Mouse (Mus musculus) cerebellum, adult (tissue): ENCODE measurements around the gene Epha3.

Experiments used
- ATAC-seq: cut with Nextera tagmentation; 2 replicates; pipeline ENCODE4 v1.9.2; 2017; ENCODE audit warnings: mild to moderate bottlenecking, moderate library complexity, mixed read lengths; ENCODE audit not compliant: insufficient number of reproducible peaks, low FRiP score, low TSS enrichment

Epha3 gene

DNA sequence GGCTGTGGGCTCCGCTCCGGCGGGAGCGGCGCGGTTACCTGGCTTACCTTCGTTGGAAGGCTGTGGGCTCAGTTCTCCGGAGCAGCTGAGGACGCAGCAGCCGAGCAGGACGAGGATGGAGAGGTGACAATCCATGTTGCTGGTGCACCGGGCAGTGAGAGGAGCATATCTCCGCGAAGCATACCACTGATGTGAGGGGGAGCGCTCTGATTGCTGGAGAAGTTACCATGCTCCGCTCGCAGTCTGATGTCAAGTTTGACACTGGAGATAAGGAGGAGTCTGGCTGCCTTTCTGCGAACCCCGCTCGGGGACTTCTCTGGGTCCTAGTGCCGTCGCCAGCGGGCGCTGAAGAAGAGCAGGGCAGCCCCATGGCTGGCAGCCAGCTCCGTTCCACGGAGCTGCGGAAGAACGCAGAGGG, at the start of gene Epha3:
Epha3 (minus strand) TSS at position 263 of the 418 bp plus-strand sequence.
- ATAC-seq: peak; percentile 94

DNA sequence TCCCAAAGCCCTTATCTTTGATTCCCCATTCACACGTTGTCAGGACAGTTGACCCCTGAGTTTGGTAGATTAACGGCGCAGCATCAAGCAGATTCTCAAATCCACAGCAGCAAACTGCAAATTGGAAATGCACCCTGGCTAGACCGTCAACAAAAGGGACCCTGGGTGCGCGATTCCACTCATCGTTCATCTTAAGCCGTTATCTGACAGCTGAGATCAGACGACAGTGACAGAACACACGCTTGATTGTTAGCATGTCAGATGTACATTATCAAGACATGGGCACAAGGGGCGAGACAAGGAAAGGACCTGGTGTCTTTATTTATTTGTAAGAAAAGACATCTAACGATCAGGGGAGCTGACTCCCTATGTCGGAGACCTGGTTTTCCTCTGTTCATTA, 39.5 kb upstream of the Epha3 start:
- no peak for ATAC-seq

DNA sequence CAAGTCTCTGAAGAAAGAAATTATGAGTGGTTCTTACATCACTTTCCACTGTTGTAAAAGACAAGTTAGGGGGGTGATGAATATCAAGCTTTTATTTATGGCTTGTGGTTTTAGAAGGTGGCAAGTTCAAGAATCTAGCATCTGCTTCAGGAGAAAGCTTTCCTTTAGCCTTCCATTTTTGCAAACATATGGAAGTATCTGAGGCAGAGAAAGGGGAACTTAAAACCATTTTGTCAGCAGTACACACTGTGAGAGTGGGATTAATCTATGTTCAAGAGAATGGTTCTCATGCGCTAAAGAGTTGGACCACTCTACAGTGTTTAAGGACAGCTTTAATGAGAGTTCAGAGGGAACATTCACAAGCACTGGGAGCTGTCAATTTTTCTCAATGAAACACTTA, 17.2 kb upstream of the Epha3 start:
- no peak for ATAC-seq

DNA sequence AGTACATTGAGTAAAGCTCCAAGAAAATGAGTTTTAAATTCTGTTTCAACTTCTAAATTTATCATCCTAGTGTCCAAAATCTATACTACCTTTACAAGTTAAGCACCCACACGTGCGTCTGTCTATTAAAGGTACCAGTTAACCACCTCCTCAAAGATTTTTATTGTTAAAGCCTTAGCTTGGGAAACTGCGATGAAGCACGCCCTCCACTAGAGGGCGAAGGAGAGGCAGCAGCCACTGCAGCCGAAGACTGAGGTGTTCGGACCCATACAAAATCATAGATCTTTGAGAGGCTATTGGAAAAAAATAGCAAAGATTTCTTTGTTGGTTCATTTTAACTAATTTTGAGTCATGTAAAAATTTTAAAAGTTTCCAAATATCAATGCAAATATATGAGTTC, 8.3 kb upstream of the Epha3 start:
- ATAC-seq: peak; percentile 70; the same call in 1 of the 2 replicates

DNA sequence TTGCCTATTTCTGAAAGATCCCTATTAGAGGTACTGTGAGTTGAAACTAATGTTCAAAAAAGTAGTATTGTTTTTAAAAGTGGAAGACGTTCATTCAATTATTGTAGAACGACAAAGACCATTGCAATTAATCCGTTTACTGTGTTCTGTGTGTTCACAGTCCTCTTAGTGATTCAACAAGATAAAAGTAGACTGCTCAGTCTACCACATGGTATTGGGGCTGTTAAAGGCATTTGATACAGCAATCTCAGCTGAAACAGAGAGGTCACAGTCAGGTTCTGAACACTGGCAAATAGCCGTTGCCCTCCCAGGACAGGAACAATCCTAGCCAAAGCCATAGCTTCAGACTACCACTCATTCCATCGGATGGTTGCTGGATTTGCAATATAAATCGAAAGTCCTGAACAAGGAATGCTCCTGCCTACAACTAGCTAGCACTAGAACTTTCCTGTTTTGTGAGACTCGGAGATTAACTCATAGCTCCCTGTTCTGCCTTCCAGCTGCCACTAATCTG, 545 bp upstream of the Epha3 start:
- peak; percentile 8; the same call in 1 of the 2 replicates for ATAC-seq

DNA sequence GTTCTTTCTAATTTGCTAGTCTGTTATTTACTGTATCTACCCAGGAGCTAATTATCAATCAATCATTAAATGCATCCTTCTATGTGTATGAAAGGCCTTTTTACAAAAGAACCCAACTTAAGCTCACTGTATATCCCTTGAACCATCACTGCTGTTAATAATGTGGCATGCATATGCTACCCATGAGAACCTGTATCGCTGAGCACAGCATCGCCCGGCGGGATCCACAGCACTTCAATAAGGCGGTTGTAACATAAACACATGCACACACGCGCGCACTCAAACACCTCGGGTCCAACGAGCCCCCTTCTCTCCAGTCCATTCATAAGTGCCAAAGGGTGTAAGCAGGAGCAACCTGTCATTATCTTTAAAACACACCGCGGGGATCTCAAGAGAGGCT, 794 bp downstream of the Epha3 start:
- ATAC-seq: peak; percentile 64

DNA sequence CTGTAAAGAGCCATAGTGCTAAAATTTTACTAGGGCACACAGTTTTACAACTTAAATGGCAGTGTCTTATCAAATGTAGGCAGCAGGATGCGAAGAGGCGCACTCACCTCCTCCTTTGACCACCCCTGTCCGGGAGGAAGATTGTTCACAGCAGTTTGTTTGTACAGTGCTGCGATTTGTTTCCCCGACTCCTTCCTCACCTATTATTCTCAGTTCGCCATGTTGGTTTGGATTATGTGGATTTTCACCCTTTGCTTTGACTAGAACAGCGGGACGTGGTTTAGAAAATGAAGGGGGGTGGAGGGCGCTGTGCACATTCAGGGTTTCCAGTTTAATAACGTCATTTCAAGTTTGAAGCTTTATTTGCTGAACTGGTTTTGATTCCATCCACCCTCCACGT, 6.4 kb downstream of the Epha3 start:
- peak; percentile 23; the same call in 1 of the 2 replicates for ATAC-seq

DNA sequence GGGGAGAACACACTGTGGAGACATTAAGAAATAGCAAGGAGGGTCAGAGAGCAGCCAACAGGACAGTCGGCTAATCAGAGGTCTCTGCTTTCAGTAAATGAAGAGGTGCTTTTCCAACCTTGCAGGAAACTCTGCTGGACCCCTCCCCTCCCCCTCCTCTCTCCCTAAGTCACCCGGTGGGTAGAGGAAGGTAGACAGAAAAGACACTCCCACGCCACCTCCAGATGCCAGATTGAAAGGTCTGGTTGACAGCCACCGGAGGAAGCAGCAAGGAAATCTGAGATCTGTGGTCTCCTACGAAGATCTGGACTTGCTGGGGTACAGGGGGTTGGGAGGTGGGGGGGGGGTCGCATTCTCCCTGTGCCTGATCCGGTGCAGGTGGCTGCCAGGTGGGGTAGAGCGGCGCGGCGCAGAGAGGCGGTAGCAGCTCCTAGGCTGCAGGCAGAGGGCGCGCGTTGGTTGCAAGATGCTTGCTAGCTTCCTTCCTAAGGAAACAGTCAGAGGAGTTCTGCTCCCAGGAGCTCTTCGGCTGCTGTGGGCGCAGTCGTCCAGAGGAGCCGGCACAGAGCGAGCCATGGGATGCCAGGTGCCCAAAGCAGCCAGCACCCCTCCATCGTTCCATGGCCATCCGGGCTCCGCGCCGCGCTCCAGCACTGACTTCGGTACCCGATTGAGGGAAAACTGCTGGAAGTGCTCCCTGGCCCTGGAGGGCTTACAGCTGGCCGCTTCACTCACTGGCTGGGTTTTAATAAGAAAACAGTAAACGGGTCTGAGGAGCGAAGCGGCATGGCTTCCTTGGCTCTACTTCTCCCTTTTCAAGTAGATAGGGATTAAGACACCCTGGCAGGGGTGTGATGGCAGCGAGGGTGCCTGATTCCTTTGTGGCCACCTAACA, 7.1 kb downstream of the Epha3 start:
- ATAC-seq: peak; percentile 97

DNA sequence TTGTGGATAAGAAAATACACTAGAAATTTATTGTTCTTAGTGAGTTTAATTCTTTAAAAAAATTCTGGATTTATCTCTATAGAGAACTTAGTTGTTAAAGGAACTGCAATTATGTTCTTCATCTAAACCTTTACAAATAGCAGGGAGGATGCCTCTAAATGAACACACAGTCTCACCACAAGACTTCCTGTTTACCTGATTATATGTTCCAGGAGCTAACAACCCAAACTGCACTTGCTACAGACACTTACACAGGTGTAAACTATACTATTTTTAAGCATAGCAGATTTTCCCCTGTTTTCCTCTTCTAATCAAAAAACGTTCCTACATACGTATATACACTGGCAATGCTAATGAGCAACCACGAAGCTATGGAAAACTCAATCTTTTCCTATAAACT, 13.7 kb downstream of the Epha3 start:
- no peak for ATAC-seq

DNA sequence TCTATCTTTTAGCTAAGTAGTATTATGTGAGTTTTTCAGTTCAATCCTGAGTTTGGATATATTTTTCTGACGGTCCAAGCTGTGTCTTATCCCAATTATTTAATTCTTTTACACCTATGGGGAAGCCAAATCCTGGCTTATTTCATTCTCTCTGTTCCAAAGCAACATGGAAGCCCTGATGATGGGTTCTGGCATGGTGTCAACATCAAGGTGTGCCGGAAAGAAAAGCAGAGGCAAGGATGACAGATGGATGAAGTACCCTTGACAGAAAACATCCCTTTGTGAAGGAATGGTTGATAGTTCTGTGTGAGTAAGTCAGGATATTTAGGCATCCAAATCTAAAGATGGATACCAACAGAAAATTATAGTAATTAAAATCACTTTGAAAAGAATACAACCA, 21.1 kb downstream of the Epha3 start:
- no peak for ATAC-seq

DNA sequence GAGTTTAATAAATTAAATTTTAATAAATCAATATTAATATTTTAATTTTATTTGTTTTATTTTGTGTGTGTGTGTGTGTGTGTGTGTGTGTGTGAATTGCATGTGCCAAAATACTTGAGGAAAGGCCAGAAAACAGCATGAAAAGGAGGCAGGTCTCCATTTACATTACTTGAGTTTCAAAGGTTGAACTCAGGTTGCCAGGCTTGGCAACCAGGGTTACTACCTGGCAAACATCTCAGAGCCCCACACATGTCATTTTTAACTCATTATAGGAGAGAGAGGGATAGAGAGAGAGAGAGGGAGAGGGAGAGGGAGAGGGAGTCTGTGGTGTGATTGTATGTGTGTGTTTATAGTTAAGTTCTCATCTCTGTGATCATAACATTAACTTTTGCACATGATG, 26.5 kb downstream of the Epha3 start:
- no peak for ATAC-seq

DNA sequence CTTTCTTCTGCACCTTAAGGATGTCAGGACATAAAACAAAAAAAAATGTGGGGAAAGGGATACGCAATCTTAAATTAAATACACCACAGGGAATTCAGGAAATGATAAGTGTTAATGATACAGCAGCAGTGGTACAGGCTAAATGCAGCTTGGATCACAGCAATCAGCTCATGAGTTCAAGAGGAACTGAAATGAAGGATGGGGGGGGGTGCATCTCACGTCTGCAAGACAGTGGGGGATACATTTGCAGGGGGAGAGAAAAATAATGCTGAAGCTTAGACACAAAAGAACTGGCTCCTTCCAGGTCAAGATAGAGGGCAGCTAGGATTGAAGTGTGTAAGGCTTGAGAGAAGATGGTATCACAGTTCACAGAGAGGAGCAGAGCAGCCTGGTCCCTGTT, 42.8 kb downstream of the Epha3 start:
- ATAC-seq: no peak

DNA sequence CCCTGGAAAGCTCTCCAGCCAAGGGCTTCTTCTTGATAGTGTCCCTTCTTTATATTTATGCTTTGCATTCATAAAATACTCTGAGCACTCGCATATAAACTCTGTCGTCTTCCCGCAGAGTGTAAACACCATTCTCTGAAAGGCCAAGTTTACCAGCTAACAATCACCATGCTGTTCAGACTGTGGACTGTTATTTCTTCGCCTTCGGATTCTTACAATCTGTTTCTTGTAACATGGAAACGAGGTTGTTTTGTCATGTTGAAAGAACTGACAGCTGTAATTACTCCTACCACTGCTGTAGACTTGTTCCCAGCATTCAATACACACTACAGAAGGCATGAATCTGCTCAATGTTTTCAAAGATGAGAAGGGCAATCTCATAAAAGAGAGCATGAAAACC, 46.4 kb downstream of the Epha3 start:
- ATAC-seq: no peak

DNA sequence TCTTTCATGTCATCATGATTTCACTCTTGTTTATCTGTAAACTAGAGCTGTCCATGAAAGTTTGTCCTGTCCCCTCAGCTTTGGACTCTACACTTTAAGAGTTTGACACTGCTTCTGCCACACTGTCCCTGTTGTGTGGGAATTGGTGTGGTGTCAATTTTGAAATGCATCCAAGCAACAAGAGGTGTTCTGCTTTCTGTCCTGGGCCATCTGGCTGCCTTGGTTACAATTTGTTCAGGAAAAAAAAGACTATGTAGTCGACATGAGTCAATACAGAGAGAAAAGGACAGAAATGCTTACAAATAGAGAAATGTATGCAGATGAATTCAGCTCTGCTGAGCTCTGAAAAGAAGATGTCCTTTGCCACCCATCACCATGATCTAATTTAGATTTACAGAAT, 47.3 kb downstream of the Epha3 start:
- peak; percentile 96 for ATAC-seq

DNA sequence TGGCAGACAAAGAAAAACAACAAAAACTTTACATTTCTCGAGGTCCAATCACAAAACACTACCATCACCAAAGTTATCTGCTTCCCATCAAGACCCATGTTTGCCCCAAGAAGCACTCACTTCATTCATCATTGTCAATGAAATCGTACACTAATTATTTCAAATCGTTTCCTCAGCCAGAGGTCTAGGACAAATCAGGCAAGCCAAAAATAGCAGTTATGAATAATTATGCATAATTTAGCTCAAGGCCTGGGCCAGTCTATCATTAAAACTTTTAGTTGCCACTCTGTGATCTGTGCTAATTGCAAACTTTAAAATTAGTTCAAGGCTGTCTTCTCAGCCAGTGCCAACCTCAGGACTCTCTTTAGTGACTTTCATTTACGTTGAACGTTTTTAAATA, 54.1 kb downstream of the Epha3 start:
- no peak for ATAC-seq

DNA sequence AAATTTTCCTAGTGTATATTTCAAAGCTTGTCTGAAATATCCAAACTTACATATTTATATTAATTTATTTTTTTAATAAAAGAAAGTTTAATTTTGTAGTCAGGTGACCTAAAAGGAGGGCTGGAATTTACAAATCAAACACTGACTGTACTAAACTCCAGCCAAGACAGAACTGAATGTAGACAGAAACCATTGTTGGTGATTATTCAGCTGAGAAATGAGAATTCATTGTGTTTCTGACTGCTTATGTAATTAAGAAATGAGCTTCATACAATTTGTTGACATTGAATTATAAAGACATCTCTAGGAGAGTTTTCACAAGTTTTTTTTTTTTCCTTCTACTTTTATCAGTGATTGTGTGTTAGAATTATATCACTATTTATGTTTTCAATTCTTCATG, 55.0 kb downstream of the Epha3 start:
- ATAC-seq: no peak

DNA sequence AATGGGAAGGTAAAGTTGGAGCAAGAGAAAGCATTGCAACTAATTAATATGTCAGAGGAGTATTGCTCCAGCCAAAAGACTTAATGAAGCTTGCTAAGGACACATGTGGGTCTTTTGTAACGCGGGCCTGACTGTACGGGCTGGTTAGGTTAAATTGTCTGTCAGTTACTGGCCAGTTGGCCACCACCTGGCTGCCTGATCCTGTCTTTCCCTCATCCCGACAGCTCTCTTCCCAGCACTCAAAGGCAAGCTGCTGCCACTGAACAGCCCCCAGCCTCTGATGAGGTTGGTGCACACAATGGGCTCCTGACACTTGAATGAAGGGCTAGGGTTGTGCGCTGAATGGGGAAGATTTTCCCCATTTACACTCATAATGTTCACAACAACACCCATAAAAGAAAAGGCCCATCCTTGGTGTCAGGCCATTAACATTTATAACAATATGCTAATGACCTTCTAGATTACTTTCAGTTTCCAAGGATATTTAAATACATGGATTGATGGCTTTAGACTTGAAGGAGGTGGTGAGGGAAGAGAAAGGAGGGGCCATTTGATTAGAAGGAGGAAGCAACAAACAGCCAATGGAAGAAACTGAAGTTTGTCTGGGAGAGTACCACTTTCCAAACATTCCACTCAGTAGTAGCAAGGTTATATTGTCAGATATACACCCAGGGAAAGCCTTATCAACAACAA, 57.4 kb downstream of the Epha3 start:
- ATAC-seq: peak; percentile 68

DNA sequence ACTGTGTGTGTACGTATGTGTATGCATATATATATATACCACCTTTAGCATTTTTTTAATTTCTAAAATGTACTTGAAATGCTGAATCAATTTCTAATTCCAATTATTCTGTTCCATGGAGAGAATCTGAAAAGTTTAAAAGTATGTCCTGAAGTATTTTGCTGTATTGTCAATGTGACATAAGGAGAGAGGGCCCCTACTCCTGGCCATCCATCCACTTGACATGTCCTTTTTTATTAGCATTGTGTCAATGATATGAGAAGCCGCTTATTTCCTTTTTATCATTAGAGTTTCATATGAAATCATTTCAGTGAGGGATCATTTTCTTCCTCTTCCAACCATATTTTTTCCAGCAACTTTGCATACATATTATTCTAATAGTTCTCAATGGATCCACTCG, 58.0 kb downstream of the Epha3 start:
- no peak for ATAC-seq

DNA sequence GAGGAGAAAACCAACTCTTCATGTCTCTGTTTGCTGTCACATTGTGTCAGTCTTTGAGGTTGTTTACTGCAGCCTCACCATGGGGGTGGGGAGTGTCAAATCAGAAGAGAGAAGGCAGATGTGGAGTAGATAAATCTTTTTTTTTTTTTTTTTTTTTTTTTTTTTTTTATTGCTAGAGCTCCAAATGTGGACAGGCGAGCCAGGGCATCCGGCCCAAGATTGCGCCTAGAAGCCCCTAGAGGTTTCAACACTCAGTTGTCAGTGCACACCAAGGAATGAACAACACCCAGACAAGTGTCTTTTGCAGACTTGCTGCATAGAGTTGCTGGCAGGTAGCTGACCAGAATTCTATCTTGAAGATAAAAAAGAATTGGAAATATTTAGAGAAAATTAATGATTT, 62.5 kb downstream of the Epha3 start:
- no peak for ATAC-seq

DNA sequence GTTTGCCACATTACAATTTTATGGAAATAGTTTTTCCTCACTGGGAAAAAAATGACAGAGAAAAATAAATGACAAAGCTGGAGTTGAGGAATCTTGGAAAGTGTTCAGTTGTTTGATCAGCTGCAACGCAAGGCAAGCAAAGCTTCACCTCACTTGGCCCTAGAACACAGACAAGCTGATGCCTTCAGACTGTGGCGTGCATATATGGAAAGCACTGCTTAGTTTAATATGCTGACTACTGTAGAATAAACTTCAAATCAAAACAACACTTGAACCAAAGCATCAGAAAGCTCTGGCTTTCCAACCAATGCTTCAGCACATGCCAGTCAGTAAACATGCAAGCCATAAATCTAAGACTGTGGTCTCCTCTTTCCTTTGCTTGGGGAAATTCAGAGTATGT, 65.6 kb downstream of the Epha3 start:
- ATAC-seq: no peak

DNA sequence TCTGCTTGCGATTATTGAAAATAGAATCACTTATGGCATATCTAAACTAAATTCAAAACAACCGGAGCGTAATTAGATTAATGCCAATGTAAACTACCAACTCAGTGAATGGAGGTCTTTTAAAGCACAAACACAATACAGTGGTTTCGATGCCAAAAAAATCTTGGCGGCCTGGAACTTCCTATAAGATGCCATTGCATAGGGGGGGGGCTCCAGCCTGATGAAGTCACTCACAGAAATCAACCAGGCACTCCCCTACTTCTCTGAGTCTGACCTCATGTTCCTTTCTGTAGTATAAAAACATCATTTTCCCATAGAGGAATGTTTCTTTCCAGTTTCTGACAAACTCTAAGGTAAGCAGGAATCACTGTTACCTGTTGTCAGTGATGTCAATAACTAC, 69.7 kb downstream of the Epha3 start:
- no peak for ATAC-seq

DNA sequence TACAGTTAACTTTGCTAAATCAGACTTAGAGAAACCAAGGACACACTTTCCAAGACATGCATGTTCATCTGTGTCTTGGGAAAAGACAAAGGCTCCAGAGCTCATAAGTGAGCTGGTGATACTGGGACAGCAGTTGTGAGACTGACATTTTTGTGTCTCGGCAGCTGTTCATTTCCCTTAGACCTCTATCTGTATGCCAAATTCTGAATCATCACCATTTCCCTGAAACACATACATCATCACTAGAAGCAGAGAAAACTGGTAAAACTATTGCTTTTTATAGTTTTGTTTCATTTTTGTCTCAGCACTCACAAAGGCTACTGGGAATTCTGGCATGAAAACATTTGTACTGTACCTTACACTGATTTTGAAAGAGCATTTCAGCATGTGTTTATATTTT, 70.2 kb downstream of the Epha3 start:
- ATAC-seq: no peak
